Mouse (Mus musculus) neutrophil, adult 5-6 weeks (primary cell): Measurements from ENCODE around the gene AC134908.4. TPM values are rescaled to one million over a fixed set of nuclear protein-coding genes. Genes with fewer than 3 reads are reported as not detected.

Source experiments
- ATAC-seq: fragments of 151-379, 151-347 bp; 2 replicates; pipeline ENCODE4 v1.8.0; 2017; ENCODE audit warnings: mild to moderate bottlenecking, moderate TSS enrichment; ENCODE audit not compliant: insufficient number of reproducible peaks, poor library complexity, low FRiP score, severe bottlenecking; ENCODE audit errors: extremely low read depth
- total RNA-seq: library from RNA; stranded (forward); fragments of 200-1000 nt; gene quantifications from 2 replicates; pipeline ENCODE4 v1.2.3, GENCODE M21; 2017

AC134908.4 gene
- not detected in 2 replicates for total RNA-seq

GRCm38 (mm10) chr17:25795609-25796092 lies at the start of gene AC134908.4:
Gene AC134908.4 (minus strand): TSS chr17:25795659.
- ATAC-seq, result no peak

DNA sequence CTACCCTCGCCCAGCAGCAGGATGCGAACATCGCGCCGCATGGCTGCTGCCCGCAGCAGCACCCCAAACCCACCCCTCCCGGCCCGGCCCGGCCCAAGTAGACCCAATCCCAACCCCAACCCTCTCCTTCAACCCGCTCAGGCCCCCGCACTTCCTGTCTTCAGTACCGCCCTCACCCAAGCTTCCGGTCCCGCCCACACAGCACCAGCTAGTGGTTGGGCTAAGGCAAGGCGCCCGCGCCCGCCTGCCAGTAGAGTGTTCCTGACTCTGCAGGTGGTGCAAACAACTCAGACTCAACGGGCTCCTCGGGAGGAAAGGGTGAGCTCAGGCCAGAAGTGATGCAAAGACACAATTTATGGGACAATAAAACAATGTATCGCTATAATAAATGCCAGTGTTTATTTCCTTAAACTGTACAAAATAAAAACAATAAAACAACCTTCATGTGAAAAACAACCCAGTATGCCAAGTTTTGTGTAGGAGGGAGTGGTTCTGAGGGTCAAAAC lies 49.0 kb upstream of the AC134908.4 start, which contains the start of gene Rhot2:
Gene Rhot2, minus strand, starts transcription at position 456 of the 506 bp plus-strand sequence.
- peak; percentile 92 for ATAC-seq

- no peak for ATAC-seq
These were observed 48.4 kb upstream of the AC134908.4 start for GRCm38 (mm10) chr17:25843636-25844395.

DNA sequence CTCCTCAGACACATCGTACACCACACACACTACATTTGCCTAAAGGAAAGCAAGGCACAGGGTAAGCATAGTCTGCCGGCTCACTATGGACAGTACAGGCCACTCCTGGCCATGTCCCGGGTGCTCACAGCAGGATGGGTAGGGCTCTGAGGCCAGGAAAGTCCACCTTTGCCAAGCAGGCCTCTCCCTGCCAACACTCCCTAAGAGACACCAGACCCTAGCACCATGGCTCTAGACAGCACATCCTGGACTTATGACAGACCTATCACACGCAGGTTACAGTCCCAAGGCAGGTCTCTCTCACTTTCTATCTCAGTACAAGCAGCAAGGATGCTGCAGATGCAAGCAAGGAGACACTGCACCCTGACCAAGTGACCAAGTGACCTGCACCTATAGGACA lies 47.7 kb upstream of the AC134908.4 start:
- ATAC-seq, result no peak

- ATAC-seq, result no peak
These were observed 47.0 kb upstream of the AC134908.4 start for GRCm38 (mm10) chr17:25842509-25842908.

GRCm38 (mm10) chr17:25841117-25841880 lies 45.8 kb upstream of the AC134908.4 start, which contains the start of gene Gm20683:
Gene Gm20683 (minus strand): TSS chr17:25841763.
- no peak for ATAC-seq

DNA sequence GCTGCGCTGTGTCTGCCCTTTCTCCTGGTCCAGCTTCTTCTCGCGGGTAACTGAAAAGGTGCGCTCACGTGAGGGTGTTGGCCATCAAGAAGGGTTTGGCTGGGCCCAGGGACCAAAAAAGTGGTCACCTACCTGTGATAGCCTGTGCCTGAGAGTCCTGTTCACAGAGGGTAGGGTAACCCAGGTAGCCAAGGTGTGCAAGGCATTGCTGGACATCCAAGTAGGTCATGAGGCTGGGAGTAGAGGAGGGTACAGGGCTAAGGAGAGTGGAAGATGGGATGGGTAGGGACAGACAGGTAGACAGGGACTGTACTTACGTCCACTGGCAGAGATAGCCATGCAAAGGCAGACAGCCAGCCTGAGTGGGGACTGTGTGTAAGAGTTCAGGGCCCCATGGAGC lies 45.1 kb upstream of the AC134908.4 start:
- ATAC-seq, result no peak

DNA sequence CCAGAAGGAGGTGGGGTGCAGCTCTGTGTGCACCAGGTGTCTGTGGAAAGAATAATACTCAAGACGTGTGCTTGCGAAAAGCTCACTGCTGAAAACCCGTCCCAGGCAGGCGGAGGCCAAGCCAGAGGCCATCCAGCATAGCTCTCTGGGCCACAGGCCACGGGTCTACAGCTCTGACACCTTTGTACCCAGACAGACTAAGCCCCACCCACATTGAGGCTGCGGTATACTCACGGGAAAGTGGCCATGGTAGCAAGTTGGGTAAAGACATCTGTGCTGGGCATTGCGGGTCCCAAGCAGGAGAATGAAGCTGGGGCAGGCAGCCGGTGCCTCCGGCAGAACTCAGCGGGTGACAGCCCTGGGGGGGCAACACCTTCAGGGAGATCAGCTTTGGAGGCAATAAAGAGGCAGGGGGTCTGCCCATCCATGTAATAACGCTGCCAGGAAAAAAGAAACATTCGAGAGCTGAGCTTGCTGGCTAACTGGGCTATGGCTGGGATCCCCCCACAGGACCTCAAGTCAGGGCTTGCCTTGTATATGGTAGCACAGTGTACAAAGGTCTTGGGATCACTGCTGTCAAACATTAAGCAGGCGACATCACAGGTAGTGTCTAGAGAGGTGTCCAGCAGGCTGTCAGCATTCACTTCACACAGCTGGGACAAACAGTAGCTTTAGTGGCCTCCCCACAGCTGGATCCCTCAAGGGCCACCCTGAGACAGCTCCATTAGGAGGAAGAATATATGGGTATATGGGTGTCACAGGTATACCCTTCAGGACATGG lies 44.2 kb upstream of the AC134908.4 start:
- ATAC-seq, result no peak

DNA sequence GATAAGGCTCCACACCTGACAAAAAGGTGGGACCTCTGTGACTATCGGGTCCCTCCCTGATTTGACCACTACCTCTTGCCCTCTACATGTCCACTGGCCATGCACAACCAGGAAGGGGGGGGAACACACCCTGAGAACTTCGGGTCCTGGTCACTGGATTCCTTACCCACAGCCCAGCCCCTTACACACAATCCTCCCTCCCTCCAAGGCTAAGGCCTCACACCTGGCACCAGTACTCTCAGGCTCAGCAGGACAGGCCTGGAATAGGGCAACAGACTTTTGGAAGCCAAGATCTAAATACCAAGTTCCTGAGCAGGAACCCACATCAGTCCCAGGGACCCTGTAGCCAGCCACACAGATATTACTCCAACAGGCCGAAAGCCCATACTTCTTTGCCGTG lies 43.4 kb upstream of the AC134908.4 start:
- ATAC-seq, result no peak

DNA sequence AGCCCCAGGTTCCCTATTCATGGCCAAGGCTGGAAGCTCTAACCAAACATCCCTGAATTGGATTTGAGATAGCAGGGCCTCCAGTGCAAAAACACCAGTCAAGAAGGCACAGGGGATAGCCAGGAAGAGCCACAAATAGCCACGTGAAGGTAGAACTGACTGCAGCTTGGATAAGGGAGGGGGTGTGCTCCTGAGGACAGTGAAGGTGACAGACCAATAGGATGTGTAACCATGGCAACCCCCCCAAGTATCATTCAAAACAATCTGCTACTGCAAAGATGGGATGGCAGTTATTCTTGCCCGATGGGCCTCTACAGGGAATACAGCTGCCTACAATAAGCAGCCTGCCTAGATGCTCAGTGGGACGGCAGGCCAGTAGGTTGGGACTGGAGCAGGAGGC lies 42.1 kb upstream of the AC134908.4 start:
- no peak for ATAC-seq

DNA sequence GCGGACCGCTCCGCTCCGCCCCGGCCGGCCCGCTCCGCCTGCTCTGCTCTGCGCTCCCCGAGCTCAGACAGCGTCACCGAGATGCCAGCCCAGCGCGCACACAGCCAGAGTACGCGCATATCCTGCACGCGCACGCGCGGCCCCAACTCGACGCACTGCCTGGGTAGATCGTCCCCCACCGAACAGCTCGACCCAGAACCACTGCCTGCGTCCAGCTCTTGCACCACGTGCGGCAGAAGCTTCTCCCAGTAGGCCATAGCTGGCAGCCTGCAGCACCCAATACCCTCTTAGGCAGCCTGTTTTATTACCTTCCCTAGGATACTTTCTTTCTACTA lies 41.6 kb upstream of the AC134908.4 start, which contains the start of gene Rhbdl1:
Gene Rhbdl1, minus strand, starts transcription at position 220 of the 335 bp plus-strand sequence.
- no peak for ATAC-seq

DNA sequence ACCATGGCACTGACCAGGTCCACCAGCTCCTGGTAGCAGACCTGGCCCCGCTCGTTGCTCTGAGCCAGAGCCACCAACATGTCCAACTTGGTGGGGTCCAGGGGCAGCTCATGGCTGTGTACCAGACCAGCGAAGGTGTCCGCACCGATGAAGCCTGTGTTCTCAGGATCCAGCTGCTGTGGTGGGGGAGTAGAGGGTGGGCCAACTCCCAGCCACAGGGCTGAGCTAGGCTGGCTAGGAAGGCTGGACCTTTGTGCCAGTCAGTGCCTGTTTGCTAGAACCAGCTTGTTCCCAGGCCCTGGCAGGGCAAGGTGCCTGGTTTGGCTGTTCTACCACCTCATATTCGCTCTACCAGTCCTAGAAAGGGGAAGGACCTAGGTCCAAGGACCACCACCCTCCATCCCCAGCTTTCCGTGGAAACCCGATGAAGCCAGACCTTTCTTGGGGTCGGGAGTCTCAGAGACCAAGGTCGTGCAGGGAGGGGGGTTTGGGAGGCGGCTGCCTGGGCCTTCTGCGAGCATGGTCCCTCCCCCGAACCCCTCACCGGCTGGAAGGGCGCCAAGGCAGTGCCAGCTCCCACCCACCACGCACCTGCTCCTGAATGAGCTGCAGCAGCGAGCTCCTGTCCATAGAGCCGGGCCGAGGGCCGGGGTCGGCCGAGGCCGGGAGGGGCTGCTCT lies 41.1 kb upstream of the AC134908.4 start:
- no peak for ATAC-seq

GRCm38 (mm10) chr17:25835816-25836215 lies 40.4 kb upstream of the AC134908.4 start:
- no peak for ATAC-seq

DNA sequence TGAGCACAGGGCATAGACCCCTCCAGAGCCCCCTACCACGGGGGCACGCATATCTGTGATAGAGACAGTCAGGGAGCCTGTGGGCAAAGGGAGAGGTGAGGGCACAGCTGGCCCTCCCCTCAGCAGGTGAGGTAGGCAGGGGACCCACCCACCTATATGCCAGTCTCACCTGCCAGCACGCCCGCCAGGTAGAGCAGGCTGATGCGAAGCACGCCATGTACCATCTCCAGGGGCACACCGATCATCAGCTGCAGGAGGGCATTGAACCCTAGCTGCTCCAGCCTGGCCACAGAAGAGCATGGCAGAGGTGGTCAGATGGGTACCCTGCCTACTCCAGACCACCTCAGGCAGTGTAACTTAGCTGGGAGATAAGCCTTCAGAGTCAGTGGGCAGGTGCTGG lies 39.8 kb upstream of the AC134908.4 start:
- ATAC-seq, result no peak

GRCm38 (mm10) chr17:25834595-25835222 lies 39.2 kb upstream of the AC134908.4 start:
- no peak for ATAC-seq

DNA sequence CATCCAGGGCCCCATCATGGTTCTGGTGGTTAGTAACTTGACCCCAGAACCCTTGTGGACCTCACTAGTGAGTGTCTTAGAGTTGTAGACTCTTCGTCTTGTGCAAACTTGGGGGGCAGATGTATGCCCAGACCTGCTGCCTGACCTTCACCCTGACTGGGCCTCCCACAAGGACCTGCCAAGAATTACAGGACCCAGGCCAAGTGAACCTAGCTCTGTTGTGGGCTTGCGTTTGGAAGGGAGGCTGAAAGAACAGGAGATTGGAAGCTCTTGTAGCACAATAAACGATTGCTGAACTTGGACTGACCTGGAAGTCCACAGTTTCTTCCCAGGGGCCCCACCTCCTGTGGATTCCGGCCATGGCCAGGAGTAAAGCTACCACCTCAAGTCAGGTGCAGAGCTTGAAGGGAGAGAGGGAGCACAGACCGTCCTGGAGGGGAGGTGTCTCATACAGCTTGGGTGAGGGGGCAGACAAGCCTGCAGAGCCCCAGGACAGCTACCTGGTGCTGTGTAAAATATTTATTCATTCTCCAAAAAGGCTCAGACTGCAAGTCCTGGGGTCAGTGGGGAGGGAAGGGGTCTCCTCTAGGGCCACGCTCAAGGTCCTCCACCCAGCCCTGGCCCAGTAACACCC lies 38.6 kb upstream of the AC134908.4 start:
- ATAC-seq, result no peak

- peak; percentile 0; the same call in 1 of the 2 replicates for ATAC-seq
These were observed 37.8 kb upstream of the AC134908.4 start, which contains the start of gene Stub1 for GRCm38 (mm10) chr17:25833291-25833663. Gene Stub1 (minus strand): TSS chr17:25833404.
